Mouse (Mus musculus) ES-Bruce4 (cell line): ENCODE measurements around the gene Traf1.

Experiments
- CTCF ChIP-seq: IDR thresholded peaks from one replicate; pipeline ENCODE4 v1.8.1; 2011; ENCODE audit warnings: low read depth, low read length
- EP300 ChIP-seq: IDR thresholded peaks from 2 replicates; pipeline ENCODE4 v1.6.1; 2011; ENCODE audit warnings: low read depth, low read length; ENCODE audit not compliant: insufficient read depth
- POLR2A ChIP-seq: IDR thresholded peaks from one replicate; pipeline ENCODE4 v1.8.1; 2011; ENCODE audit warnings: low read length; ENCODE audit not compliant: insufficient read depth

- no peak for TF ChIP-seq EP300
- TF ChIP-seq POLR2A: no peak
- no peak for TF ChIP-seq CTCF
Observed at GRCm38 (mm10) chr2:34911871-34912270, 49.7 kb downstream of the Traf1 start.
